Mouse (Mus musculus) spleen, adult 12 weeks (tissue): ENCODE results near the gene Clic4.
A peak's percentile ranks its signal among the peaks of the same experiment; 100 is the strongest.

Experiments used
- DNase-seq: peaks from one replicate; pipeline ENCODE4 v3.0.0; 2022; ENCODE audit warnings: low spot score

Gene Clic4

DNA sequence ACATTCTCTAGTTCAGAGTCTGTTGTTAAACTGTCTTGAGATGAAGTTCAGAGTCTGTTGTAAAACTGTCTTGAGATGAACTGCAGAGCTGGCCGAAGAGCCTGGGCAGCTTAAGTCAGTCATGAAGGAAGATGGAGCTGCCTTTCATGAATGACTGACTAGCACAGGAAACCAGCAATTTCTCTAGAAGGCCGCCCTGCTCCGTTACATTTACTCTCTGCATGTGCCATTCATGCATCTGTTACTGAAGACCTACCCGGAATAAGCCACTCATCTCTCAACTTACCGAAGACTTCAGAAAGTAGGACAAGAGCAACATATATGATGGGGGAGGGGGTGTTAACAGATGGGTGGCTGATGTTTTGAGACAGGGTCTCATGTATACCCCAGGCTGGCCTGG lies 40.1 kb downstream of the Clic4 start:
- DNase-seq, result no peak

DNA sequence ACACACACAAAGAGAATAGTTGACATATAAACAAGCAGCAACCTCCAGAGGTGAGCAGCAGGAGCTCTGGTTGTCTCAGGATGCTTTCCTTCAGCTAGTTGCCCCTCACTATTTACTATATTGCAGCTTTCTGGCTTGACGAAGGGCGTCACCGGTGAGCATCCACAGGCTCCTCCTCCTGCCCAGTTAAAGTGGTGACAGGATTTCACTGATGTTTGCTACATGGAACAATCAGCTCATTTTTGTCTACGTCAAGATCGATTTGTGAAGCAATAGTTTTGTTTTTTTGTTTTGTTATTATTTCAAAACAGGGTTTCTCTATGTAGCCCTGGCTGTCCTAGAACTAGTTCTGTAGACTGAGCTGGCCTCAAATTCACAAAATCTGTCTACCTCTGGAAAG lies 41.1 kb downstream of the Clic4 start:
- no peak for DNase-seq

GRCm38 (mm10) chr4:135231136-135231535 lies 41.5 kb downstream of the Clic4 start:
- no peak for DNase-seq

GRCm38 (mm10) chr4:135230661-135231060 lies 42.0 kb downstream of the Clic4 start:
- no peak for DNase-seq

GRCm38 (mm10) chr4:135229871-135230270 lies 42.7 kb downstream of the Clic4 start:
- DNase-seq, result no peak

GRCm38 (mm10) chr4:135228136-135228535 lies 44.5 kb downstream of the Clic4 start:
- no peak for DNase-seq

GRCm38 (mm10) chr4:135226008-135226667 lies 46.5 kb downstream of the Clic4 start:
- no peak for DNase-seq

- no peak for DNase-seq
Observed at GRCm38 (mm10) chr4:135223808-135224207, 48.8 kb downstream of the Clic4 start.

DNA sequence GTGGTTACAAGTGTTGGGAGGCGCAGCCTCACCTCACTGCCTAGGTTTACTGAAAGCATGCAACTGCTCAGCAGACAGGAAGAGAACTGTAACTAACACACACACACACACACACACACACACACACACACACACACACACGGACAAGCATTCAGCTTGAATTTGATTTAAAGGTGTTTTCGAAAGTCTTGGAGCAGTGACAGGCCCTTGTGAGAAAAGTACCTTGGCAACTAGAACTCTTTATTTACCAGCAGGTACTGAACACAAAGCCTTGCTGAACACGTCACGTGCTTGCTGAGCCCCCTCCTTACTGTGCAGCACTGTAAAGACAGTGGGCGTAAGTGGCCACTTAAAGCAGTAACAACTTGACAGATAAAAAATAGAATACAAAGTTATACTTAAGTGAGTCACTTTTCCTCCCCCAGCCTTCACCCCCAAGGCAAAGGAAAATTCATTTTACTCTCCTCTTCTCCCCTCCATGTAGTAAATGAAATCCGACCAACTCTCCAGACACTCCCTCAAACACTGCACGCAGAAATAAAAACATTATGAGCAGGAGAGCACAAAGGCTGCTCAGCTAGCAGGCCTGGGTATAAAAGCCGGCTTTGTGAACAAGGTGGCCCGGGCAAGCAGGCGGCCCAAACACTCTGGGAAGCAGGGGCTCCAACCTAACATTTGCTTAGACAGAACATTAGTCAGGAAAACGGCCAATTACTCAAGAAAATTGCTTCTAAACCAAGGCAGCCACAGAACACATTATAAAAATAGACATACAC lies 50.8 kb downstream of the Clic4 start:
- no peak for DNase-seq

DNA sequence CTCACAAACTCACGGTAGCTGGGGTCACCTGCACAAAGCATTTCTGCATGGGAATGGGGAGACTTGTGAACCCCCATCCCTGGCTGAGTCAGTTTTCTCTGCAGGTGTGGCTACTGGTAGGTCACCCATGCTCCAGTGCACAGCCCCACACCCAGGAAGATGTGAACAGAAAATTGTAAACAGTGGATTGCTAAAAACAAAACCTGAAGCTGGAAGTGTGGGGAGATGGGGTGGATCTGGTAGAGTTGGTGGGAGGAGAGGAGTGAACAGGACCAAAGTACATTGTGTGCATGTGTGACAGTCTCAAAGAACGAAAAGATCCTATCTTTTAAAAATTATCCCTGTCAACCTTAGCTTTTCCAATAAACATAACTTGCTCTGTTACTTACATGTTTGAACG lies 52.0 kb downstream of the Clic4 start:
- no peak for DNase-seq

- peak; percentile 44 for DNase-seq
Observed at GRCm38 (mm10) chr4:135219652-135220051, 53.0 kb downstream of the Clic4 start.

- DNase-seq, result no peak
Observed at GRCm38 (mm10) chr4:135209846-135210245, 62.8 kb downstream of the Clic4 start.

- peak; percentile 76 for DNase-seq
Observed at GRCm38 (mm10) chr4:135205711-135206600, 66.7 kb downstream of the Clic4 start.

DNA sequence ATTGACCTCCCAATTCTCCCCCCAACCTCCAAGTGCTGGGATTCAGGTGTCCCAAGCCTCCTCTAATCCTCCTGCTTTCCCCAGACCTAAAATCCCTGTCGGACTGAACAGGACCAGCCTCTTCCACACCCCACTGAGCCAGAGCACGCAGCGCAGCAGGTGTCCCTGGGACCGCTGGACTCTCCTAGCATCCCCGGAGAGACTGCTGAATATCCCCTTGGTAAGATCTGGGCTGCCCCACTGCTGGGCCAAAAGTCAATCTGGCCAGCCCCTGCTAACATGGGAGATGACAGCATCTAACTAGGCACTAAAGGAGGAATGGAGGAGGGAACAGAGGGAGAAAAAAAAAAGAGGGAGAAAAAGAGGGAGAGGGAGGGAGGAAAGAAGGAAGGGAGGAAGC lies 67.4 kb downstream of the Clic4 start:
- no peak for DNase-seq

GRCm38 (mm10) chr4:135204666-135205065 lies 67.9 kb downstream of the Clic4 start:
- no peak for DNase-seq

- DNase-seq, result no peak
Observed at GRCm38 (mm10) chr4:135203806-135204560, 68.6 kb downstream of the Clic4 start.

DNA sequence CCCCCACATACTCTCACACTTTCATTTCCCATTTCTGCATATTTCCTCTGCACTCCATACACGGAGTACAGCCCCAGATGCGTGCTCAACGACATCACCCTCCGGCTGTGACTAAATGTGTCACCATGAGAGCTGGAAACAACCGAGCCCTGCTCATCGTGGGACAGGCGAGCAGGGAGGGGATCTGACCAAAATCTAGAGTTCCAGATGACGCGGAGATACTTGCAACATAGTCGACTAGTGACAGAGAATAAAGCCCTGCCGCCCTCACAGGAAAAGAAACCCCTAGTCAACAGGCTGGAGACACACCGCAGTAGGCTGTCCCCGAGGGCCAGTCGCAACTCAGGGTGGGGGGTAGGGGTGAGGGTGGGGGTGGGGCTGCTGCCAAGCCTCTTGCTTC lies 69.3 kb downstream of the Clic4 start:
- DNase-seq, result peak; percentile 27

DNA sequence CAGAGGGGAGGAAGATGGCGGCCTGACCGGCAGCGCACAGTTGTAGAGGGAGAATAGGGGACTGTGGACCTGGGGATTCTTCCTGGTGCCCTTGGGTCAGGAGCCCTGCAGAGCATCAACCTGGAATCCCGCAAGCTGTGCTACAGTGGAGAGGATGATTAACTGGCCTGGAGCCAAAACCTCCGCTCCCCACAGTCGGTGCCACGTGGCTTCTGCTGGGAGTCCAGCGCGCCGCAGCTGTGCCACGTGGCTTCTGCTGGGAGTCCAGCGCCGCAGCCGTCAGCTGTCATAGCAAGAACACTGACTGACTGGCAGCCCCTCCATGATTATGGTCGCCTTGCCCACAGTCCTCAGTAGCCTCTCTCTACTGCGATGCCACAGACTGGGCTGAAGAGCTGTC lies 70.8 kb downstream of the Clic4 start:
- no peak for DNase-seq

GRCm38 (mm10) chr4:135197857-135198256 lies 74.8 kb downstream of the Clic4 start:
- DNase-seq, result no peak

DNA sequence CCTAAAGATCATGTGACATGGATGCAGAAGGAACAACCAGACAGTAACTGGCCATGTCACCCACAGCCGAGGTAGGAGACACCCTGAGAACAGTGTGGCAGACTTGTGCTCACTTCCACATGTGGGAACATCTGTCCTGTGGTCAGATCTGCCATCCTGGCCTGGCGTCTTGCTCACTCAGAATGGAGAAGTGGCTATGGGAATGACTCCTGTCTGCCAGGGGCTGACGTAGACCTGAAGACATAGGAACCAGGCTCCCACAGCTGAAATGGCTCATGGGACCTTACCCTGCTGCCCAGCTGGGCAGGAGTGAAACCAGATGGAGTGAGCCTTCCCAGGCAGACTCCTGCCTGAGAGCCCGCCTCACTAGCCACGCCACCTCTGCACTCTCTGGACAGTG lies 79.8 kb downstream of the Clic4 start:
- DNase-seq, result no peak

DNA sequence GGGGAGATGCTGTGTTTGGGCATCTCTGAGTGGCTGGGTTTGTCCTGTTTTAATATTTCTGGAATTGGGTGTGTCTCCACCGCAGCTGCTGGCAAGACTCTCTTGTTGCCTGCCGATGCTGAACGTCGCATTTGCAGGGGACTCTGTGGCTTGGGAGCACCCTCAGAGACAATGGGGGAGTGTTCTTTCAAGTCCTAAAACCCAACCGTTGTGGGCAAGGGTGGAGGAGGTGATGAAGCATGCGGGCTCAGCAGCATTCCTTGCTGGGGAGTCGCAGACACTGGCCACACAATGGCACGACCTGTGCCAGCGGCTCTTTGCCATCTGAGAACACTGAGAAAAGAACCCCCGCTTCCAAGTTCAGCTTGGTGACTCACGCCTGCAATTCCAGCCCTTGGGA lies 81.0 kb downstream of the Clic4 start:
- no peak for DNase-seq

DNA sequence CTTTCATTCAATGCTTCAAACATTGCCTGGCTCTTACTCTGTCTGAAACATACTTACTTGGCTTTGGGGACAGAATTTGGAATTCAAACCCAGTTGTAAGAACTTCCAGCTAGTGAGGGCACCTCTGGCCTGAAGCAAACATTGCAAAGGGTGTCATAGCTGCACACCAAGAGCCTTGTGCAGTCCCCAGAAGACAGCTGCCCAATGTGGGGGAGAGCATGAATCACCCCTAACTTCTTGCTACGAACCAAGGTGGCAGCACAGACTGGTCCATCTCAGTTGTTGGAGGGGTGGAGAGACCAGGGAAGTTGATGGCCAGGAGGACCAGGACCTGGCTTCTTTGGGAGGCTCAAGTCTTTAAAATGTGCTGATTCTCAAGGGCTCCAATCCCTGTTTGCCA lies 81.4 kb downstream of the Clic4 start:
- no peak for DNase-seq
